8 mouse cellular contexts compared by ENCODE assay signal in the genomic region with DNA sequence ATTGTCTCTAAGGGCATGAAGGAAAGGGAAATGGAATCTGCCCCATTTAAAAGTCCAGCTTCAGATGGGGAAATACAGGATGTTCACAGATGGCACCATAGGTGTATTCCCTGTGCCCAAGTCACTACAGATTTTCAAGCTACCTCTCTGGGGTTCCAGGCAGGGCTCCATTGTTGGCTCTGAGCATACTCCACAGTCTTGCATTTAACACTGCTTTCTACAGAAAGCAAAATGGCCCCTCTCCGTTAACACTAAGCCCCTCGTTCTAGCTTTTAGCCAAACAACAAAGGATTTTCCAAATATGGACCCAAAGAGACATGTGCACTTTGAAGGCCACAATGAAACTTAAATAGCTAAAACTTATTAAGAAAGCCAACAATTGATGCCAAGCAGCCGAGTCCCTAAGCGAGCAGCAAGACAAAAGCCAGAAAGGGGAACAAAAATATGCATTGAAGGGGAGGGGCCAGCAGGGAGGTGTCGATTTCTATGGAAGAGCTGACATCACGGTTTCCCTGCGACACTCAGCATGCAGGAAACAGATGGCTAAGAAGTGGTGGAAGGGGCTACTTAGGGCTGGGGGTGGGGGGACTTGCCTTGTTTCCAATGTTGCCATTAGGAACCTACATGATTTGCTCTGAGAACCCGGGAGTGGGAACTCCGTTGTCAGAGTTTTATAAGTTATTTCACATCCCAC. TPM values are rescaled to one million over a fixed set of nuclear protein-coding genes. Genes with fewer than 3 reads are reported as not detected.
DNase-seq lines count a peak whose midpoint lies in the region; ATAC-seq and TF ChIP-seq lines count a peak whose summit lies in the region.

No protein-coding gene starts in this region.

- no peak overlapping the region for H3K9ac ChIP-seq in heart, adult 2 months (ENCODE audit: low read depth, low read length)
- no peak overlapping the region for H3K9ac ChIP-seq in limb, embryonic 14.5 days (ENCODE audit: low read depth, low read length, severe bottlenecking)

- no peak for DNase-seq in heart, adult 2 months
- no peak for DNase-seq in heart, adult 18-20 months
- DNase-seq in urinary bladder, postnatal 14 days (ENCODE audit: low spot score) = peak; percentile 1
- no peak for DNase-seq in urinary bladder, postnatal 36 days (ENCODE audit: low spot score in 2 of 2)
- DNase-seq in limb, embryonic 14.5 days (ENCODE audit: low spot score) = peak; percentile 60
- no peak for DNase-seq in spleen, adult 12 weeks (ENCODE audit: low spot score)
- DNase-seq in kidney, adult 2 months = no peak

- peak overlapping the region; percentile 20; the same call in 1 of the 2 replicates for H3K4me2 ChIP-seq in limb, embryonic 14.5 days (replicated peaks; ENCODE audit: low read depth, low read length, severe bottlenecking)

- ATAC-seq in limb, embryonic 14.5 days (ENCODE audit: low FRiP score, low read depth) = peak; percentile 81
- no peak for ATAC-seq in frontal cortex, adult (ENCODE audit: low TSS enrichment)

- H3K9me3 ChIP-seq in limb, embryonic 14.5 days (ENCODE audit: control insufficient read depth, low read length) = no peaks in the 10 kb centered on the region

- H3K79me2 ChIP-seq in heart, adult 2 months (replicated peaks; ENCODE audit: control insufficient read depth, insufficient read depth, low read length) = peaks cover 7% of the 10 kb centered on the region; the same call in 1 of the 2 replicates

- WGBS in heart, adult 2 months = 35% methylated on average over 9 of the region's 9 CpGs
- WGBS in limb, embryonic 14.5 days = 24% methylated on average over 9 of the region's 9 CpGs
- WGBS in kidney, adult 2 months = 60% methylated on average over 9 of the region's 9 CpGs

- intact Hi-C loops in heart, adult 2 months (cut with DNase I) = no loop called here

- no peak overlapping the region for H3K4me3 ChIP-seq in heart, adult 2 months
- H3K4me3 ChIP-seq in limb, embryonic 14.5 days (replicated peaks; ENCODE audit: low read length) = no peak overlapping the region
- H3K4me3 ChIP-seq in kidney, adult 2 months (ENCODE audit: insufficient read depth, low read depth, low read length) = no peak overlapping the region

- no peak for TF ChIP-seq CTCF in heart, adult 2 months (IDR thresholded peaks at IDR 0.05)
- no peak for TF ChIP-seq CTCF in kidney, adult 2 months (conservative IDR thresholded peaks at IDR 0.05; ENCODE audit: insufficient read depth, insufficient read length, low read depth, low read length)

- TF ChIP-seq POLR2A in heart, adult 2 months (IDR thresholded peaks at IDR 0.05; ENCODE audit: insufficient read depth, low read depth, low read length) = no peak
- no peak for TF ChIP-seq POLR2A in limb, embryonic 14.5 days (IDR thresholded peaks at IDR 0.05; ENCODE audit: borderline replicate concordance, extremely low read depth, insufficient read depth, insufficient read length)
- TF ChIP-seq POLR2A in kidney, adult 2 months (IDR thresholded peaks at IDR 0.05; ENCODE audit: low read depth, low read length) = no peak

- H3K36me3 ChIP-seq in heart, adult 2 months (ENCODE audit: control insufficient read depth, insufficient read depth, low read length) = peaks cover 24% of the 10 kb centered on the region
- no peaks in the 10 kb centered on the region for H3K36me3 ChIP-seq in limb, embryonic 14.5 days (ENCODE audit: control insufficient read depth, insufficient read depth, low read length)
- H3K36me3 ChIP-seq in kidney, adult 2 months (ENCODE audit: control insufficient read depth, insufficient read depth, low read length) = no peaks in the 10 kb centered on the region

- no peak for TF ChIP-seq EP300 in heart, adult 2 months (IDR thresholded peaks at IDR 0.05; ENCODE audit: insufficient read depth, low read depth, low read length)

- H3K4me1 ChIP-seq in heart, adult 2 months (ENCODE audit: control insufficient read depth, insufficient read depth, low read length) = peaks cover 25% of the 10 kb centered on the region
- H3K4me1 ChIP-seq in limb, embryonic 14.5 days (ENCODE audit: control insufficient read depth, insufficient read depth, low read length) = peaks cover 24% of the 10 kb centered on the region
- H3K4me1 ChIP-seq in kidney, adult 2 months (ENCODE audit: control insufficient read depth, insufficient read depth, low read length) = no peaks in the 10 kb centered on the region

- peak overlapping the region; percentile 3; the same call in 1 of the 2 replicates for H3K27ac ChIP-seq in heart, adult 2 months
- H3K27ac ChIP-seq in limb, embryonic 14.5 days (replicated peaks; ENCODE audit: low read depth, low read length) = peak overlapping the region; percentile 70
- H3K27ac ChIP-seq in kidney, adult 2 months (ENCODE audit: insufficient read depth, low read depth, low read length) = no peak overlapping the region

- no peaks in the 10 kb centered on the region for H3K27me3 ChIP-seq in heart, adult 2 months (ENCODE audit: control insufficient read depth, insufficient read depth, low read length)
- H3K27me3 ChIP-seq in limb, embryonic 14.5 days (ENCODE audit: control insufficient read depth, insufficient read depth, low read length) = no peaks in the 10 kb centered on the region
- H3K27me3 ChIP-seq in kidney, adult 2 months (replicated peaks; ENCODE audit: control insufficient read depth, insufficient read depth, low read length) = no peaks in the 10 kb centered on the region

RNA-seq across cellular contexts. Expression of a gene that starts 11.4 kb away (rescaled TPM):
- 10 to 100 TPM; 38.2 to 41.2 TPM for total RNA-seq in heart, adult 2 months (2021)
- polyA plus RNA-seq in heart, adult 2 months (2012; rRNA removed) = 14.1 and 20.1 TPM in 2 replicates
- total RNA-seq in heart, adult 18-20 months (2021) = 10 to 100 TPM; 39.6 to 40.8 TPM
- polyA plus RNA-seq in limb, embryonic 14.5 days (2012; rRNA removed) = 15.0 and 15.3 TPM in 2 replicates
- 18.1 and 20.3 TPM in 2 replicates for polyA plus RNA-seq in limb, embryonic 14.5 days (2014; fragmentation: Nextera tagmentation; extraction: Ambion mirVana)
- polyA plus RNA-seq in kidney, adult 2 months (2012; rRNA removed) = 5.8 and 6.9 TPM in 2 replicates

RNA-seq across cellular contexts. Expression of a gene that starts 40.4 kb away (rescaled TPM):
- 10 to 100 TPM in 1 of 2 experiments, 1 to 10 TPM in 1; 8.1 to 13.2 TPM for total RNA-seq in heart, adult 2 months (2021)
- polyA plus RNA-seq in heart, adult 2 months (2012; rRNA removed) = 6.4 and 9.6 TPM in 2 replicates
- total RNA-seq in heart, adult 18-20 months (2021) = 10 to 100 TPM; 10.3 to 16.1 TPM
- polyA plus RNA-seq in limb, embryonic 14.5 days (2012; rRNA removed) = 17.7 and 18.7 TPM in 2 replicates
- 30.9 and 34.3 TPM in 2 replicates for polyA plus RNA-seq in limb, embryonic 14.5 days (2014; fragmentation: Nextera tagmentation; extraction: Ambion mirVana)
- 5.0 and 5.4 TPM in 2 replicates for polyA plus RNA-seq in kidney, adult 2 months (2012; rRNA removed)

Comparison
In these comparisons a context has a peak if more than half of its experiments do, and no peak if none do; other contexts are left out.
1. DNase-seq: peak in urinary bladder, postnatal 14 days (single experiment) and limb, embryonic 14.5 days (single experiment); none in heart, adult 2 months (0 of 2), heart, adult 18-20 months (0 of 2), urinary bladder, postnatal 36 days (0 of 2), spleen, adult 12 weeks (single experiment) and kidney, adult 2 months (single experiment).